Mouse (Mus musculus) lung, postnatal 14 days (tissue): ENCODE measurements around the gene Wdr61.
"Not testable (repeated sequence)": the region's sequence is repeated elsewhere in the genome, so short reads cannot be mapped to it uniquely, and the experiment has no call there.

Experiments used
- DNase-seq: peaks from one replicate; pipeline ENCODE4 v3.0.0; 2021

Wdr61 gene

GRCm38 (mm10) chr9:54722596-54722995, 11.7 kb downstream of the Wdr61 start:
- no peak for DNase-seq

- no peak for DNase-seq
Measured at GRCm38 (mm10) chr9:54722156-54722555, 12.2 kb downstream of the Wdr61 start.

GRCm38 (mm10) chr9:54717527-54717926, 16.8 kb downstream of the Wdr61 start:
- DNase-seq, result no peak

- DNase-seq, result no peak
Measured at GRCm38 (mm10) chr9:54715776-54716175, 18.5 kb downstream of the Wdr61 start.

GRCm38 (mm10) chr9:54708085-54708484, 26.2 kb downstream of the Wdr61 start:
- DNase-seq, result no peak

GRCm38 (mm10) chr9:54707288-54707999, 26.9 kb downstream of the Wdr61 start:
- no peak for DNase-seq

GRCm38 (mm10) chr9:54705561-54705960, 28.8 kb downstream of the Wdr61 start:
- DNase-seq, result no peak

- DNase-seq, result no peak
Measured at GRCm38 (mm10) chr9:54704361-54704760, 30.0 kb downstream of the Wdr61 start.

- no peak for DNase-seq
Measured at GRCm38 (mm10) chr9:54702581-54702980, 31.7 kb downstream of the Wdr61 start.

GRCm38 (mm10) chr9:54700746-54701145, 33.6 kb downstream of the Wdr61 start:
- no peak for DNase-seq

GRCm38 (mm10) chr9:54700174-54700475, 34.2 kb downstream of the Wdr61 start:
- DNase-seq, result peak; percentile 23

GRCm38 (mm10) chr9:54699345-54700173, 34.8 kb downstream of the Wdr61 start:
- DNase-seq, result peak; percentile 83

GRCm38 (mm10) chr9:54699087-54699344, 35.3 kb downstream of the Wdr61 start:
- DNase-seq, result no peak

GRCm38 (mm10) chr9:54698318-54699086, 35.8 kb downstream of the Wdr61 start, which contains the start of gene Dnaja4:
Gene Dnaja4 (plus strand): TSS chr9:54698873.
- no peak for DNase-seq

- peak; percentile 19 for DNase-seq
Measured at GRCm38 (mm10) chr9:54691241-54691805, 43.0 kb downstream of the Wdr61 start.

- not testable (repeated sequence) for DNase-seq
Measured at GRCm38 (mm10) chr9:54690697-54691096, 43.6 kb downstream of the Wdr61 start.

- no peak for DNase-seq
Measured at GRCm38 (mm10) chr9:54689446-54689845, 44.9 kb downstream of the Wdr61 start.

GRCm38 (mm10) chr9:54687246-54688236, 46.8 kb downstream of the Wdr61 start:
- no peak for DNase-seq

- DNase-seq, result no peak
Measured at GRCm38 (mm10) chr9:54683814-54684605, 50.3 kb downstream of the Wdr61 start.

- DNase-seq, result no peak
Measured at GRCm38 (mm10) chr9:54682846-54683245, 51.5 kb downstream of the Wdr61 start.

GRCm38 (mm10) chr9:54676531-54676986, 57.8 kb downstream of the Wdr61 start:
- DNase-seq, result peak; percentile 77
